Mouse (Mus musculus) inflammation-experienced regulatory T-cells, adult 16 weeks (primary cell): ENCODE results near the gene Cps1. TPM values are rescaled to one million over a fixed set of nuclear protein-coding genes. Genes with fewer than 3 reads are reported as not detected.

Source experiments
- polyA plus RNA-seq: library from polyadenylated mRNA; unstranded; fragments of 100-300 nt; shearing (Covaris generic); gene quantifications from one replicate; pipeline ENCODE4 v1.2.1, GENCODE M21; 2017

Cps1 gene
- polyA plus RNA-seq = not detected

GRCm38 (mm10) chr1:67122797-67123196 is at the start of gene Cps1:
TSS of gene Cps1 (plus strand) at chr1:67123026.

Other genes starting within 250 kb of the Cps1 start
- gene Myl1, start 177.6 kb upstream of the Cps1 start, polyA plus RNA-seq = not detected
- 79.2 TPM for gene Lancl1, start 84.2 kb upstream of the Cps1 start, polyA plus RNA-seq